Mouse (Mus musculus) heart, embryonic 11.5 days (tissue): Measurements from ENCODE around the gene Bpnt1. TPM values are rescaled to one million over a fixed set of nuclear protein-coding genes. Genes with fewer than 3 reads are reported as not detected.
A peak's percentile ranks its signal among the peaks of the same experiment; 100 is the strongest.

Experiments
- ATAC-seq: fragments of 200-750 bp; cut with Nextera tagmentation; replicated peaks from 2 replicates; pipeline ENCODE4 v1.8.0; 2017; ENCODE audit warnings: moderate library complexity; ENCODE audit not compliant: insufficient number of reproducible peaks, low FRiP score, low TSS enrichment
- H3K27ac ChIP-seq: fragments of 300-500 bp; sonication (generic); 2 replicates; pipeline ENCODE4 v1.5.1; 2014; ENCODE audit warnings: mild to moderate bottlenecking, low read depth, low read length
- H3K27me3 ChIP-seq: fragments of 300-500 bp; sonication (generic); 2 replicates; pipeline ENCODE4 v1.6.1; 2014; ENCODE audit warnings: mild to moderate bottlenecking, low read length, mixed read lengths; ENCODE audit not compliant: control insufficient read depth, insufficient read depth
- H3K36me3 ChIP-seq: fragments of 300-500 bp; sonication (generic); 2 replicates; pipeline ENCODE4 v1.6.1; 2014; ENCODE audit warnings: mild to moderate bottlenecking, low read length, moderate library complexity, mixed read lengths; ENCODE audit not compliant: control insufficient read depth, insufficient read depth
- H3K4me1 ChIP-seq: fragments of 300-500 bp; sonication (generic); 2 replicates; pipeline ENCODE4 v1.6.1; 2014; ENCODE audit warnings: low read length; ENCODE audit not compliant: control insufficient read depth, insufficient read depth
- H3K4me2 ChIP-seq: fragments of 300-500 bp; sonication (generic); 2 replicates; pipeline ENCODE4 v1.6.1; 2014; ENCODE audit warnings: mild to moderate bottlenecking, moderate library complexity
- H3K4me3 ChIP-seq: fragments of 300-500 bp; sonication (generic); 2 replicates; pipeline ENCODE4 v1.5.1; 2014; ENCODE audit warnings: low read depth, low read length
- H3K9ac ChIP-seq: fragments of 300-500 bp; sonication (generic); 2 replicates; pipeline ENCODE4 v1.6.1; 2014; ENCODE audit warnings: mild to moderate bottlenecking, low read depth, low read length, moderate library complexity
- H3K9me3 ChIP-seq: fragments of 300-500 bp; sonication (generic); replicated peaks from 2 replicates; pipeline ENCODE4 v1.6.1; 2016; ENCODE audit warnings: low read length; ENCODE audit not compliant: control insufficient read depth
- WGBS: fragments of 180-500 bp; shearing (Covaris S2); extraction: QIAGEN DNeasy Blood & Tissue Kit; methylation state at CpG from one replicate; pipeline ENCODE4 v1.1.7; 2014; ENCODE audit not compliant: insufficient replicate concordance; 5-methylcytosine and 5-hydroxymethylcytosine counted together
- polyA plus RNA-seq: library from polyadenylated mRNA; unstranded; fragments of >200 nt; fragmentation: Nextera tagmentation; extraction: Ambion mirVana; gene quantifications from 2 replicates; pipeline ENCODE4 v1.2.1, GENCODE M21; 2014

Gene Bpnt1
- 27.0 and 27.5 TPM in 2 replicates for polyA plus RNA-seq

- H3K9ac ChIP-seq = peak within 1 kb of the TSS; percentile 85
- H3K9me3 ChIP-seq = no peaks in the 10 kb centered on the region
- H3K36me3 ChIP-seq = no peaks in the 10 kb centered on the region
- peak within 1 kb of the TSS; percentile 88 for H3K27ac ChIP-seq
- H3K4me1 ChIP-seq = peaks cover 15% of the 10 kb centered on the region
- peak within 1 kb of the TSS; percentile 77 for H3K4me2 ChIP-seq
- H3K4me3 ChIP-seq = peak within 1 kb of the TSS; percentile 75
- no peaks in the 10 kb centered on the region for H3K27me3 ChIP-seq
- ATAC-seq = peak; percentile 63
- under 1% methylated on average over 32 of the region's 32 CpGs for WGBS
These were observed at the start of gene Bpnt1 for GRCm38 (mm10) chr1:185331983-185332430. Gene Bpnt1, plus strand, starts transcription at chr1:185332149.

- Histone ChIP-seq H3K27ac (no peak overlapping the region), H3K4me2 (no peak overlapping the region), H3K27me3 (no peaks in the 10 kb centered on the region), H3K4me1 (peaks cover 10% of the 10 kb centered on the region), H3K36me3 (peaks cover 16% of the 10 kb centered on the region), H3K4me3 (no peak overlapping the region), H3K9me3 (no peaks in the 10 kb centered on the region), H3K9ac (no peak overlapping the region)
- ATAC-seq = no peak
- WGBS = 94% methylated on average over 11 of the region's 11 CpGs
These were observed 49.1 kb upstream of the Bpnt1 start for GRCm38 (mm10) chr1:185282846-185283245.

GRCm38 (mm10) chr1:185283247-185283646, 48.7 kb upstream of the Bpnt1 start:
- H3K4me3 ChIP-seq = no peak overlapping the region
- H3K36me3 ChIP-seq = peaks cover 12% of the 10 kb centered on the region
- 92% methylated on average over 15 of the region's 15 CpGs for WGBS
- H3K27me3 ChIP-seq = no peaks in the 10 kb centered on the region
- ATAC-seq = no peak
- H3K4me2 ChIP-seq = no peak overlapping the region
- no peak overlapping the region for H3K27ac ChIP-seq
- H3K9me3 ChIP-seq = no peaks in the 10 kb centered on the region
- H3K9ac ChIP-seq = no peak overlapping the region
- peaks cover 10% of the 10 kb centered on the region for H3K4me1 ChIP-seq

GRCm38 (mm10) chr1:185284740-185285139, 47.2 kb upstream of the Bpnt1 start:
- no peaks in the 10 kb centered on the region for H3K27me3 ChIP-seq
- WGBS = 41% methylated on average over 4 of the region's 4 CpGs
- peaks cover 12% of the 10 kb centered on the region for H3K36me3 ChIP-seq
- H3K4me3 ChIP-seq = no peak overlapping the region
- H3K4me2 ChIP-seq = no peak overlapping the region
- H3K9me3 ChIP-seq = no peaks in the 10 kb centered on the region
- ATAC-seq = peak; percentile 66; the same call in 1 of the 2 replicates
- H3K9ac ChIP-seq = no peak overlapping the region
- peaks cover 10% of the 10 kb centered on the region for H3K4me1 ChIP-seq
- H3K27ac ChIP-seq = 0 out of 2 replicates have a peak overlapping the region, but pooled peaks have one; percentile 7

- ATAC-seq = peak; percentile 56; the same call in 1 of the 2 replicates
- Histone ChIP-seq H3K4me3 (no peak overlapping the region), H3K4me1 (peaks cover 10% of the 10 kb centered on the region), H3K36me3 (peaks cover 13% of the 10 kb centered on the region), H3K9ac (no peak overlapping the region), H3K27ac (0 out of 2 replicates have a peak overlapping the region, but pooled peaks have one; percentile 7), H3K4me2 (no peak overlapping the region), H3K9me3 (no peaks in the 10 kb centered on the region), H3K27me3 (no peaks in the 10 kb centered on the region)
- WGBS = 68% methylated on average over 4 of the region's 4 CpGs
These were observed 46.8 kb upstream of the Bpnt1 start for GRCm38 (mm10) chr1:185285171-185285570.

GRCm38 (mm10) chr1:185287066-185287465, 44.9 kb upstream of the Bpnt1 start:
- H3K36me3 ChIP-seq = peaks cover 17% of the 10 kb centered on the region
- ATAC-seq = no peak

GRCm38 (mm10) chr1:185289231-185289630, 42.7 kb upstream of the Bpnt1 start:
- no peak overlapping the region for H3K9ac ChIP-seq
- H3K4me3 ChIP-seq = no peak overlapping the region
- WGBS = 77% methylated on average over 5 of the region's 5 CpGs
- peaks cover 9% of the 10 kb centered on the region for H3K4me1 ChIP-seq
- no peaks in the 10 kb centered on the region for H3K9me3 ChIP-seq
- no peak overlapping the region for H3K4me2 ChIP-seq
- ATAC-seq = no peak
- no peak overlapping the region for H3K27ac ChIP-seq
- no peaks in the 10 kb centered on the region for H3K27me3 ChIP-seq
- H3K36me3 ChIP-seq = peaks cover 30% of the 10 kb centered on the region

More at GRCm38 (mm10) chr1:185287066-185287465, 44.9 kb upstream of the Bpnt1 start:
- WGBS = 90% methylated on average over 20 of the region's 20 CpGs
- Histone ChIP-seq H3K9ac (no peak overlapping the region), H3K27ac (no peak overlapping the region), H3K4me3 (no peak overlapping the region), H3K4me1 (peaks cover 10% of the 10 kb centered on the region), H3K9me3 (no peaks in the 10 kb centered on the region), H3K4me2 (no peak overlapping the region), H3K27me3 (no peaks in the 10 kb centered on the region)

GRCm38 (mm10) chr1:185291336-185291735, 40.6 kb upstream of the Bpnt1 start:
- H3K9me3 ChIP-seq = no peaks in the 10 kb centered on the region
- H3K27me3 ChIP-seq = no peaks in the 10 kb centered on the region
- no peak overlapping the region for H3K27ac ChIP-seq
- 83% methylated on average over 4 of the region's 4 CpGs for WGBS
- H3K4me1 ChIP-seq = no peaks in the 10 kb centered on the region
- H3K4me3 ChIP-seq = no peak overlapping the region
- ATAC-seq = no peak
- peaks cover 36% of the 10 kb centered on the region for H3K36me3 ChIP-seq
- no peak overlapping the region for H3K9ac ChIP-seq
- H3K4me2 ChIP-seq = no peak overlapping the region
